Mouse (Mus musculus) CD4-positive, CD25-positive, alpha-beta regulatory T cell, adult 4 months (primary cell): ENCODE measurements around the gene Gm7138. TPM values are rescaled to one million over a fixed set of nuclear protein-coding genes. Genes with fewer than 3 reads are reported as not detected.
"Not testable (repeated sequence)": the region's sequence is repeated elsewhere in the genome, so short reads cannot be mapped to it uniquely, and the experiment has no call there.

Experiments used
- ATAC-seq: one replicate; pipeline ENCODE4 v1.8.0; 2017
- polyA plus RNA-seq, 2 experiments: library from polyadenylated mRNA; unstranded; fragments of 100-300 nt; shearing (Covaris generic); gene quantifications; one replicate each; pipeline ENCODE4 v1.2.1; 2017

Gene Gm7138
- polyA plus RNA-seq, result not detected

DNA sequence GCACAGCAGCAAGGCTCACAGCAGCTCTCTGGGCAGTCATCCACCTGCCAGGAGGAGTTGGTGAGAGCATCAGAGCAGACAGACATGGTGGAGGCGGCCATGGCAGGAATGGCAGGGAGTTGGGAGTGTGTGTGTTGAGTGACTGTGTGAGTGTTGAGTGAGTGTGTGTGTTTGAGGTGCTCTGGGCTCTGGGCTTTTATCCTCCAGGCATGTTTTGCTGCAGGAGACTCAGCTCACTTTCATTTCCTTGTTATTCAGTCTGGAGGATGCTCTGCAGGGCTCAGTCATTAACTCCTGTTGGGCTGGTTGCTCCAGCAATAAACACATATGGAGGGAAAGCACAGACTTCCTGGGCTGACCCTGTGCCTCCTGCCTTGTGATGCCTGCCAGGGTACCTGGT, at the start of gene Gm7138:
Gene Gm7138, minus strand, starts transcription at position 101 of the 400 bp plus-strand sequence.
- not testable (repeated sequence) for ATAC-seq

GRCm38 (mm10) chr10:77819203-77819602, 42.5 kb upstream of the Gm7138 start:
- no peak for ATAC-seq

- no peak for ATAC-seq
These were observed 41.8 kb upstream of the Gm7138 start for GRCm38 (mm10) chr10:77818523-77818922.

DNA sequence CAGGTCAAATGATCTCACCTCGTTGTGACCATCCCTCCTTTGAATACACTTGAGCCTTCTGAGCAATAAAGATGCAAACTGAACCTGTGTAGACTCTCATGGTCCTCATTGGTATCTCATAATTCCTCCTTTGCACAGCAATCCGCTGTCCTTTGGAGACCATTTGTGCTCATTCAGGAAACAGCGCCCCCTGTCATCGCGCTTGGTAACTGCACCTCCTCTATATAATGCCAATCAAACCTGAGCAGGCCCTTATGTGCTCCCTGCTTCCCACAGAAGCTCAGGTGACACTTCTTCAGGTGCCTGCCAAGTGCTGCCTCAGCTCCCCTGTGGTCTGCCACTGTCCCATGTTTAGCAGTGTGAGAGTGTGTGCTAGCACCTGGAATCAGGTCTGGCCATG, 38.8 kb upstream of the Gm7138 start:
- no peak for ATAC-seq

DNA sequence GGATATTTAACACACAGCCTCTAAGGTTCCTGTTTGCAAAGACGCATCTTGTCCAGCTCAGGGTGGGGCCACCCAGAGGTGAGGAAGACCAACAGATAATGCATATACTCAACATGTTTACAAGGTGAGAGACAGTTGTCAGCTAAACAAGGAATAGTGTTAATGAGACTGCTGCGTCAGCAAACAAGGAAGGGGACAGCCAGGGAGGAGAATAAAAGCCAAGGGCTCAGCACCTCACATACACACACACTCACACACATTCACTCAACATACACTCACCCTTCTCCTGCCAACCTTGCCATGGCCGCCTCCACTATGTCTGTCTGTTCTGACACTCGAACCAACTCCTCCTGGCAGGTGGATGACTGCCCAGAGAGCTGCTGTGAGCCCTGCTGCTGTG, 37.6 kb upstream of the Gm7138 start, which contains the start of gene Gm2696:
Gene Gm2696, plus strand, starts transcription at position 301 of the 400 bp plus-strand sequence.
- ATAC-seq, result no peak

DNA sequence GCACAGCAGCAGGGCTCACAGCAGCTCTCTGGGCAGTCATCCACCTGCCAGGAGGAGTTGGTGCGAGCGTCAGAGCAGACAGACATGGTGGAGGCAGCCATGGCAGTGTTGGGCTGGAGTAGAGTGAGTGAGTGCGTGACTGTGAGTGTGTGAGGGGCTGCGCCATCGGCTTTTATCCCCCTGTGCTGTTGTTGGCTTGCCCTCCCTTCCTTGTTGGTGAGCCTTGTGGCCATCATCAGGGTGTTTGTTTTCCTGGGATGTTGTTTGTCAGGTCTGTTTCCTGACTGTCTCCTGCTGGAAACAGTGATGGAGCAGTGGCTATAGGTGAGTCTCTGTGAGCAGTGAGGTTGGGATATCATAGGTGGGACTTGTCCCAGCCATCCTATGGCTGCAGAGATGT, 35.0 kb upstream of the Gm7138 start, which contains the start of gene Gm9507:
Gene Gm9507, minus strand, starts transcription at position 101 of the 400 bp plus-strand sequence.
- no peak for ATAC-seq

DNA sequence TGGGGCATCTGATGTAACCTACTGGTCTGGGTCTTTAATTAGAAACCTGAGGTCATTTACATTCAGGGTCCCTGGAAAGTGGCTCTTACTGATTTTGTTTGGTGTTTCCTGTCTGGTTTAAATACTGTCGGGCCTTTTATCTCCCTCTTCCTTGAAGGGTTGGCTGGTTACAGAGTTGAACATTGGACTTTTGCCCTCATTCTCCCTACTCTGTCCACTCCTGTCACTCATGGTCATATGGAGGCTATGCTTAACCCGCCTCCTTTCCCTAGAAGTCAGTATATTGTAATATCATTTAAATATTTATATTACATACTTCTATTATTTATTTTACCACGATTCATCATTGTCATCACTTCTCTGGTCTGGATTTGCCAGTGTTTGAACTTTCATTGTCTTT, 27.4 kb upstream of the Gm7138 start:
- ATAC-seq, result no peak

DNA sequence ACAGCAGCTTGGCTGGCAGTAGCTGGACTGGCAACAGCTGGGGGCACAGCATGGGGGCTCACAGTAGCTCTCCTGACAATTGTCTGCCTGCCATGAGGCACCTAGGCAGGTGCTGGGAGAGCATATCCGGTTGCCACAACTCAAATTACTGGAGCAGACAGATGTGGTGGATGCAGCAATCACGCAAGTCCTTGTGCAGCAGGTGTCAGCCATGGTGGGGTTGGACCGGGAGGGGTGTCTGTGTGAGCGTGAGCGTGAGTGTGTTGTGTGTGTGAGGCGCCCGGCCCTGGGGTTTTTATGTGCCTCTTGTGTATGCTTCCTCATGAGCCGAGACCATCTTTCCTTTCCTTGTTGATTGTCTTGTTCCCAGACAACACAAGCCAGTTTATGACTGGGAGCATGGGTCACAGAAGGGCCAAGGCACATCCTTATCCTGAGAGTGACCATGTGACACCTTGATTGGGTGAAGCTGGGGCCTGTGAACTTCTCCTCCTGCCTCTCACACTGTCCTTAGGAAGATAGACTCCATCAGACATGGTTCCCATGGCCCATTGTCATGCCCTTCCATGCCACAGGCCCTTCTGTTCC, 22.3 kb upstream of the Gm7138 start, which contains the start of gene Gm19668:
Gene Gm19668, minus strand, starts transcription at position 213 of the 588 bp plus-strand sequence.
- no peak for ATAC-seq

DNA sequence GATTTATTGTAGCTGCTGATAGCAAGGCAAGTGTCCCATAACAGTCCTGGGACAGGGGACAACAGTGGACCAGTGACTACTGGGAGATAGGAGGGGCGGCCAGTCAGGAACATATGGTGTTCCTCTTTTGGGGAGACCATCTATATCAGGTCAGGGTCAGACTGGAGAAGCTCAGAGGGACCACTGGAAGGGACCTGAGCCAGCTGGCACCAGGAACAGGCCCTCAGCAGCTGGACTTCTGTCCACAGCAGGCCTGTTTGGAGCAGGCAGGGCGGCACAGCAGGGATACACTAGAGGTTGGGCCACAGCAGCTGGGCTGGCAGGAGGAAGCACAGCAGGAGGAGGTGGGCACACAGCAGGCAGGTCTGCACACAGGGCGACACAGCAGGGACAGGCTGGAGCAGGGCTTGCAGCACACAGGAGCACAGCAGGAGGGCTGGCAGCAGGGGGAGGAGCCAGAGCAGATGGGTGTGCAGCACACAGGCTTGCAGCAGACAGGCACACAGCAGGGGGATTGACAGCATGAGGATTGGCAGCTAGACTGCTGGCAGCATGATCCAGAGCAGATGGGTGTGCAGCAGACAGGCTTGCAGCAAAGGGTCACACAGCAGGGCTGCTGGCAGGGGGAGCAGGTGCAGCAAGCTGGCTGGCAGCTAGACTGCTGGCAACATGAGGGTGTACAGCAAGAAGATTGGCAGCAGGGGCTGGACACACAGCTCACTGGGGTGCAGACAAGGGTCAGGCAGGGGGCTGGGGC, 21.6 kb upstream of the Gm7138 start:
- ATAC-seq, result not testable (repeated sequence)

- no peak for ATAC-seq
These were observed 20.9 kb upstream of the Gm7138 start for GRCm38 (mm10) chr10:77797677-77798076.

GRCm38 (mm10) chr10:77794976-77795375, 18.2 kb upstream of the Gm7138 start, which contains the start of gene Gm9639:
Gm9639 (minus strand) TSS chr10:77795076.
- no peak for ATAC-seq

- ATAC-seq, result no peak
These were observed 11.9 kb upstream of the Gm7138 start for GRCm38 (mm10) chr10:77788621-77789020.

GRCm38 (mm10) chr10:77787876-77788275, 11.1 kb upstream of the Gm7138 start, which contains the start of gene Gm7137:
Gm7137 (minus strand) TSS chr10:77788200.
- ATAC-seq, result not testable (repeated sequence)

DNA sequence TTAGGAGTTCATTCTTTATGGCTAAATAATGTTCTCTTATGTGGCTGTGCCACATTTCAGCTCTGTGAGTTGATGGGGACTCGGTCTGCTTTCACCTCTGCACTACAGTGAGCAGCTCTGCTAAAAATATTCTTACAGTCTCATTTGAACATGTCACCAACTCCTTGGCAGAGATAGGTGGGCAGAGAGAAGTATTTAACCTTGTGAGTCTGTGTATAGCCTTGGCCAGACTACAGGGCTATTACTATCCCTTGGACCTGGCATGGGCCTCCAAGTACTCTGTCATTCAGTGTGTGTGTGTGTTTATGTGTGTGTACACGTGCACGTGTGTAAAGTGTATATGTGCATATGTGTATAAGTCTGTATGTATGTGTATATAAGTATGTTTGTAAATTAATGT, 6.7 kb upstream of the Gm7138 start:
- ATAC-seq, result not testable (repeated sequence)

- ATAC-seq, result not testable (repeated sequence)
These were observed 5.7 kb upstream of the Gm7138 start, which contains the start of gene Gm3250 for GRCm38 (mm10) chr10:77782442-77782841. Gm3250 (minus strand) TSS chr10:77782542.

GRCm38 (mm10) chr10:77772142-77772541, 4.6 kb downstream of the Gm7138 start:
- ATAC-seq, result not testable (repeated sequence)

- not testable (repeated sequence) for ATAC-seq
These were observed 5.5 kb downstream of the Gm7138 start, which contains the start of gene Gm3238 for GRCm38 (mm10) chr10:77771225-77771624. Gm3238 (minus strand) TSS chr10:77771325.

DNA sequence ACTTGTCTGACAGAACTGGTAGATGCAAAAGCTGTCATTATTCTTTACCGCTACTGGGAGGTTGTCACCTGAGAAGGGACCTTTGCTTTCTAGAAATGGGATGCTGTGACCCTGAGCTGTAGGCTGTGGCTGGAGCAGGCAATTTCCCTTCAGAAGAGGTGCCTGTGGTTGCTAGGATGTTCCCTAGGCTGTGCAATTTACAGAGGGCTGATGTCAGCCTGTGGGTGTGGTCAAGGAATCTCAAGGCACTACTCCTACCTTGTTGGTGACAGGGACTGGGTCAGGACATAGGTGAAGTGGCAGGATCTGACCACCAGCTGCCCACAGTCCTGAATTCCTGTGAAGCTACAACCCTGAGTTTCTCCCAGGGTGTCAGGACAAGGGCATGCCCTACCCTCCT, 7.0 kb downstream of the Gm7138 start:
- ATAC-seq, result no peak

DNA sequence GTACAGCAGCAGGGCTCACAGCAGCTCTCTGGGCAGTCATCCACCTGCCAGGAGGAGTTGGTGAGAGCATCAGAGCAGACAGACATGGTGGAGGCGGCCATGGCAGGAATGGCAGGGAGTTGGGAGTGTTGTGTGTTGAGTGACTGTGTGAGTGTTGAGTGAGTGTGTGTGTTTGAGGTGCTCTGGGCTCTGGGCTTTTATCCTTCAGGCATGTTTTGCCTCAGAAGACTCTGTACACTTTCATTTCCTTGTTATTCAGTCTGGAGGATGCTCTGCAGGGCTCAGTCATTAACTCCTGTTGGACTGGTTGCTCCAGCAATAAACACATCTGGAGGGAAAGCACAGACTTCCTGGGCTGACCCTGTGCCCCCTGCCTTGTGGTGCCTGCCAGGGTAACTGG, 17.2 kb downstream of the Gm7138 start, which contains the start of gene Gm3233:
Gene Gm3233, minus strand, starts transcription at position 101 of the 400 bp plus-strand sequence.
- not testable (repeated sequence) for ATAC-seq

DNA sequence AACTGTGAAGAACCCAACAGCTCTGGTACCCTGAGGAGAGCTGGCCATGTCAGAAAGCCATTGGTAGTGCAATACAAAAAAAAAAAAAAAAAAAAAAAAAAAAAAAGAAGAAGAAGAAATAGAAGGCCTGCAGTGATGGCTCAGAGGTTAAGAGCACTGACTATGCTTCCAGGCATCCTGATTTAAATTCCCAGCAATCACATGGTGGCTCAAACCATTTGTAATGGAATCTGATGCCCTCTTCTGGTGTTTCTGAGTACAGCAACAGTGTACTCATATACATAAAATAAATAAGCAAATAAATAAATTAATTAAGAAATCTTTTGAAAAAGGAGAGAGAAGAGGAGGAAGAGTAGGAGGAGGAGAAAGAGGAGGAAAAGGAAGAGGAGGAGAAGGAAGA, 23.3 kb downstream of the Gm7138 start:
- no peak for ATAC-seq

- ATAC-seq, result not testable (repeated sequence)
These were observed 24.4 kb downstream of the Gm7138 start for GRCm38 (mm10) chr10:77752312-77752711.

- not testable (repeated sequence) for ATAC-seq
These were observed 25.5 kb downstream of the Gm7138 start, which contains the start of gene Gm9736 for GRCm38 (mm10) chr10:77751254-77751653. Gm9736 (minus strand) TSS chr10:77751354.

- not testable (repeated sequence) for ATAC-seq
These were observed 26.1 kb downstream of the Gm7138 start for GRCm38 (mm10) chr10:77750686-77751085.
